Mouse (Mus musculus) urinary bladder, adult 2 months (tissue): ENCODE measurements around the gene Pla2g4b. TPM values are rescaled to one million over a fixed set of nuclear protein-coding genes. Genes with fewer than 3 reads are reported as not detected.

Experiments used
- DNase-seq: peaks from one replicate; pipeline ENCODE4 v3.0.0; 2022; ENCODE audit warnings: low spot score
- polyA plus RNA-seq: library from polyadenylated mRNA; depleted of rRNA; stranded (reverse); fragments of >200 nt; gene quantifications from 2 replicates; pipeline ENCODE4 v1.2.3, GENCODE M21; 2012

Gene Pla2g4b
- polyA plus RNA-seq, 1 experiment, result 4.5 TPM

DNA sequence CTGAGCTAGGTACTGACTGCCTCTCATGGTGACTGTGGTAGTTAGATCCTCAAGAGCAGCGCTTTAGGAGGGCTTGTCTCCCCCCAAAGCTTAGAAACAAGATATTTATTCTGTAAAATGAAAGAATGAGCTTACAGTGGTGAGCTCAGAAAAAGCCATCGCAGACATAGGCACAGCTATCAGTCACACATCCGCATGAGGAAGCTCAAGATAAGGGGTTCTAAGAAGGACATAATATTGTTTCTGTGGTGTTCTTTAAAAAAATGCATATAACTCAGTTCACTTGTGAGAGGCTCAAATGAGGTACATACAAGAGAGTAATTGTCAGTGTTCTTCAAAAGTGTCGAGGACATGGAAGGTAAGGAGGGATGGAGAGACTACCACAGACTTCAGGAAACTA, 17.3 kb upstream of the Pla2g4b start:
- no peak for DNase-seq

DNA sequence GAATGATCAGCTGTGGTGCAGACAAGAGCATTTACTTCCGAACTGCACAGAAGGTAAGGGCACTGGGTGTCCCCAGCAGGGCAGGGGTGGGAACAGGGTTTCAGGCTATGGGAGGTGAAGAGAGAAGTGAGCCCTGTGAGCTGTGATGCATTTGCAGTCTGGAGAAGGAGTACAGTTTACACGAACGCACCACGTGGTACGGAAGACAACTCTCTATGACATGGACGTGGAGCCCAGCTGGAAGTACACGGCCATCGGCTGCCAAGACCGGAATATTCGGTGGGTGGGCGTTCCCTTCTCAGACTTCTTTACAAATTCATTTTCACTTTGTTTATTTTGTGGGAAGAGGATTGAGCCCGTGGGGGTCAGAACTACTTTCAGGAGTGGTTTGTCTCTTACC, 15.6 kb upstream of the Pla2g4b start:
- DNase-seq, result no peak

DNA sequence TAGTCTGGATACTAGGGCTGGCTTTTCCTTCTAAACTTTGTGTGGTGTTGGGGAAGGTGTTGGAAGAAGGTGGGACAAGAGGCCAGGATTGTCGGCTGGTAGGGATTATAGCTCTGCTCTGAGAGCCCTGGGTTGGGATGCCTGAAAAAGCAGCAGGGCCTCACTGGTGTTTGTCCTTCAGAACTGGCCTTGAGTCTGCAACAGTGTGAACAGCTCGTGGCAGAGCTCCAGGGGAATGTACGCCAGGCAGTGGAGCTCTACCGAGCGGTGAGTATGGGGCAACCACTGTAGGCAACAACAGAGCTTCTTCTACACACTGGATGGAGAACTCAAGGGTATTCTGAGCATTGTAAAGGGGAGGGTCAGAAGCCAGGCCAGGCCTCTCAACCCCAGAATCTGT, 8.9 kb upstream of the Pla2g4b start:
- no peak for DNase-seq

DNA sequence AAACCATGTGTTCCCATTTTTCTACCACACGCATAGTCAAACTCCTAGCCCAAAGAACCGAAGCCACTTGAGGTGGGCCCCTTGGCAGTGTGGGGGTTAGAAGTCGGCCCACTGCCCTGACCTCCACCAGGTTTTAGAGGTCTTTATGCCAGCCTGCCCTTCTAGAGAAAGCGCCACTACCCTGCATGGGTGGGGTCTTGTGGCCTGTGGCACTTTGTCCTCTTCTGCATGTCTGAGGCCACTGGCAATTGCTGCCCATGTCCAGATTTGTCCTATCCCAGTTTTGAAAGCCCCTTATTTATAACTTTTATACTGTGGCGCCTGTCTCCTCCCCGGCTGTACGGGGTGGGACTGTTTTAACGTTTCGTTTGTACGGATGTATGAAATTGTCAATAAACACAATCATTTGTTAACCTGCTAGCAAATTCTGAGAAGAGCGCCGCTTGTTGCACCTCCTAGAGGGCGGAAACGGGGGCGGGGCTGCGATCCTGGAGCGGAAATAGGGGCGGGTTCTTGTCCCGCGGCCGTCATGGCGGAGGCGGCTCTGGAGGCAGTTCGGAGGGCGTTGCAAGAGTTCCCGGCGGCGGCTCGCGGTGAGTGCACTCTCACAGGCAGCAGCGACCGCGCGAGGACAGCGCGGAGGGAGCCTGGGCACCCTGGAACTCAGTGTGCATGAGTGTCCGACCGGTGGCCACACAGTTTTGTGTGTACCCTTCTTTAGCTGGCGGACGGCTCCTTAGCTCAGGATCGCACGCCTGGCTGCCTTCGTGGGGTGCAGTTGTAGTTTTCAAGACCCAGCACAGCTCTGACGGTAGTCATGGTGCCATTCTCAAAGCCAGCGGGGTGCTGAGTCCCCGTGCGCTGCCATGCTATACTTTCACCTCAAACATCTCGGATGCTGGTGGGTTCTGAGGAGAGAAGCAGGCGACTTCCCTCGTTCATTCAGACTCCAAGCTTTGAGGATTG, 6.0 kb upstream of the Pla2g4b start, which contains the start of the genes Jmjd7 and Gm28042:
Gene Jmjd7, plus strand, starts transcription at position 500 of the 966 bp plus-strand sequence.
Gene Gm28042, plus strand, starts transcription at position 510 of the 966 bp plus-strand sequence.
- peak; percentile 78 for DNase-seq

DNA sequence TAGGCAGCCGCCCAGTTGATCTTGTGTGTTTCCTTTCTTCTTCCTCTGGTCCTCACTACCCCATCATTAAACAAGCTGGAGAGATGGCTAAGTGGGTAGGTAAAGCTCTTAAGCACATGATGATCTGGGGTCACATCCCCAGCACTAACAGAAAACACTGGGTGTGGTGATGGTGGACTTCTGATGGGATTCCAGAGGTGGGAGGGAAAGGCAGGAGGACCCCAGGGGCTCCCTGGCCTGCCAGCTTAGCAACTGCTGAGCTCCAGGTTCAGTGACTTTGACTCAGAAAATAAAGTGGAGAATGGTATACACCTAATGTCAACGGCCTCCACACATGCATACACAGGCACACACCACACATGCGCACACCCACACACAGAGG, 5.3 kb upstream of the Pla2g4b start:
- no peak for DNase-seq

DNA sequence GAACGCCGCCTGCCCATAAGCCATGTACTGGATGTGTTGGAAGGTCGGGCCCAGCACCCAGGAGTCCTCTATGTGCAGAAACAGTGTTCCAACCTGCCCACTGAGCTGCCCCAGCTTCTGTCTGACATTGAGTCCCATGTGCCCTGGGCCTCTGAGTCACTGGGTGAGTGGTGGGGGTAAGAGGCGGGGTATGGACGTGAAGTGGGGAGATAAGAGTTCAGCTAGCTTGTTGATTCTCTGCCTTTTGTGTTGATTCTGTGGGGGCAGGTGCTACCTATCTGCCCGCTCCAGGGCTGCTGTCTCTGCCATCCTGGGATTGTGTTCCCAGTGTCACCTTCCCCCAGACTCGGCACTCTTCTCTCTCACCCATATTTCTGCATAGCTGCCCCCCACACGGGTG, 2.8 kb upstream of the Pla2g4b start:
- no peak for DNase-seq

DNA sequence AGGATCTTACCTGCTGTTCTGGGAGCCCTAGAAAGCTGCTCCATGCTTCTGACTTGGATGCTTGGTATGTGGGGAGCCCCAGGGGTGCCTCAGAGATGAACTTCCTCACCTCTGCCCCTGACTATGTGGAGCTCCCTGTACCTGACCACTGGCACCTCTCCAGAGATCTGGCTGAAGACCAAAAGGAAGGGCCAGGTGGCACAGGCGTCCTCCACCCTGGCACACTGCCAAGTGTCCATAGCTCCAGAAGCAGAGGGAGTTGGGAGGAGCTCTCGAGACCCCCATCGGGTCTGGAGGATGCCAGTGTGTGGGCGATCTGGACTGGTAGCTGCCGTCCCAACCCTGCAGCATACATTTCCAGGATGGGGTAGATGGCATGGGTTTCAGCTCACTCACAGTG, 509 bp downstream of the Pla2g4b start:
- DNase-seq, result no peak

DNA sequence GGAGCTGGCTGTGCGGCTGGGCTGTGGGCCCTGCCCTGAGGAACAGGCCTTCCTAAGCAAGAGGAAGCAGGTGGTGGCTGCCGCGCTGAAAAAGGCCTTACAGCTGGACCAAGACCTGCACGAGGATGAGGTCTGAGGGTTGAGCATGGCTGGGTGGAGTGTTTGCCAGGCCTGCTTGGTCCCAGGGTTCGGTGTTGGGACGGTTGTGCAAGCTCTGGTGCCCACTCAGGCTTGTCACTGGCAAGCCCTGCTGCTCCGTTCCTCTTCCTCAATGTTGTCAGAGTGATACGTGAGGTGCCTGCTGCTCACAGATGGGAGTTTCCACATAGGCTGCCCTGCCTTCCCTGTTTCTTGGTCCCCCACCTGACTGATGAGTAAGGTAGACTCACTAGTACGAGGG, 4.5 kb downstream of the Pla2g4b start:
- no peak for DNase-seq

DNA sequence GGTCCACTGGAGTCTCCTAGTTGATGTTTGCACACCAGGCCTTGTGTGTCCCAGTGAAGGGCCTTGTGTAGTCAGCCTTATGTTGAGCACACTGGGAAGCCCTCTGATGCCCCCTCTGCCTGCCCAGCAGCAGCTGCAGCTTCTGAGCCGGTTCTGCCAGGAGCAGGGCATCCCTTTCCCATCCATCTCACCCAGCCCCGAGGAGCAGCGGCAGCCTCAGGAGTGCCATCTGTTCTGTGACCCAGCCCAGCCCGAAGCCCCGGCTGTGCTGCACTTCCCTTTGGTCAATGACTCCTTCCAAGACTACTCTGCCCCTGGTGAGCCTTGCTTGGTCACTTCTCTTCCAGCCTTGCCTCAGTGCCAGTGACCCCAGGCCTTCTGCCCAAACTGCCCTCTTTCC, 7.8 kb downstream of the Pla2g4b start:
- DNase-seq, result no peak

DNA sequence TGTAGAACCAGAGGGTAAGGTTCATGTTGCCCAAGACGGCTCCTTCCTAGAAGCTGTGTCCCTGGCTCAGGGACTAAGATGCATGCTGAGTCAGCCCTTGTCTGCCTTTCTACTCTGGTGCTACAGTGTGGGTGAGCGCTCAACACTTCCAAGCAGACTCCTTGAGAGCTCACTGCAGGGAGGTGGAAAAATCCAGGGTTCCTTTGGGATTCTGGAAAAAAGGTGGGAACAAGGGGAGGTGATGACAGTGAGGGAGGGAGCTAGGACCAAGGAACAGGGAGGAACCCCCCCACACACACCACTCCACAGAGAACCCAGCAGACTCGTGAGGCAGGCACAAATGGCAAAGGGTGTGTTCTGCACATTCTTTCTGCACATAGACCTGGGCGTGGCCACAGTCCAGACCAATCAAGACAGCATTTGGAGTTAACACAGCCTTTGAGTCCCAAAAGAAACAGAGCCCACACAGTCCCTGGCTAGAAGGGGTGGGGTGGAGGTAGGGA, 10.9 kb downstream of the Pla2g4b start:
- DNase-seq, result no peak

DNA sequence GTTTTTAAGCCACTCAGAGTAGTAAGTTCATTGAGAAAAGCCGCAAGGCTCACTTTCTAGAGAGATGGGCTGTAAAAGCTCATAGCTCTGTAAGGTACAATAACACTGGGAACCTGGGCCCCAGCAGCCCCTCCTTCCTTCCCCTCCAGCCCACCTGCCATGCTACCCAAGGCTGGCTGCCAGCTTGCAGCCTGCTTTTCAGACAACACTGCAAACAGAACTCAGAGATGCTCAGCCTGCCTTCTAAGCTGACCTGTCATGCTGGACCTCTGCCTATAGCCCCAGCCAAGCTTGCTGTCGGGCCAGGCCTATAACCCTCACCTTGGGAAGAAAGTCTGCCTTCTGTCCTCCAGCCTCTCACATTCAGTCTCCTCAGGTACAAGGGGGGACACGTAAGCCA, 11.5 kb downstream of the Pla2g4b start:
- DNase-seq, result no peak

DNA sequence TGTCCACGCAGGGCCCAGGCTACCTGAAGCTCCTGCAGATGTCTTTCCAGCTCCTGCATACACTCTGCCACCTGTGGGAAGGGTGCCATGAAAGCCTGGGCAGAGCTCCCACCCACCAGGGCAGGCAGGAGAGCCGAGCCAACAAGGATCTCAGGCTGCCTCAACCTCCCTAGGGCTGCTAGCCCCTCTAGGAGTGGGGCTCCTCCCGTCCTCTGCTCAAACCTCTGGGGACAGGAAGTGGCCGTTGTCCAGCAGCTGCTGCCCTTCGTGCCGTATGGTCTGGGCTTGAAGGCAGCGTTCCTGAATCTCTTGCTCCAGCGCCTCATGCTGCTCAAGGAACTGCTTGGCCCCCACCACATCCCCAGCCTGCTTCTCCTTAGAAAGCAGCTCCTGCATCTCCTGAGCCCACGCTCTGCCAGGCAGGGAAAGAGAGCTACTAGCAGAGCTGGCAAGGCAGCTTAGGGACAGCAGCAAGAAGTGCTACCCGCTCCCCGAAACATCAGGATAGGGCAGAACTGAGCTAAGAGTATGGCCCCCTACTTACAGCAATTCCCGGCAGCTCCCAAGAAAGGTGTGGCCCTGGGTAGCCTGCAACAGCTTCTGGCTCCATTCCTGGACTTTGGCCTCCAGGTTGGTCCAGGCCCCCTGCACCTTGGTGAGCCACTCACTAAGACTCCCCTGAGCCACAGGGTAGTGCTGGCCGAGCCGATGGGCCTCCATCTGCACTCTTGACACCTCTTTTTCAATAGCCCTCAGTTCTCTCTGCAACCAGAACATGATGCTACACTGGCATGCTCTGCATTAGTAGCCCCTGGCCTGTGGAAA, 13.5 kb downstream of the Pla2g4b start:
- no peak for DNase-seq

DNA sequence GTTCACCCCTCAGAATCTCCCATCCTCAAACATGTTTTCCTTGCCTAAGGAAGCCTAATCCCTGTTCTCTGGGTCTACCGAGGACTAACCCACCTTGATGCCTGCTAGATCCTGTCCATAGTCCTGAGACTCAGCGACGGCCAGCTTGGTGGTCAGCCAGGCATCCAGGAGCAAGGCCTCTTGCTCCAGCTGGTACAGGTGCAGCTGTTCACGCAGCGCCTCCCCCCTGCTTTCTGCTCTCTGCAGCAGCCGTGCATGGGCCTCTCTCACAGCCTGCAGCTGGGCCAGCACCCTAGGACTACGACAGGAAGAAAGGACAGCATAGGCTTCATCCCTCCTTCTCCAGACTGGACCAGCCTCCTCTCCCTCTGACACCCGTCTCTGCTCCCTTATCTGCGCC, 15.0 kb downstream of the Pla2g4b start:
- no peak for DNase-seq

DNA sequence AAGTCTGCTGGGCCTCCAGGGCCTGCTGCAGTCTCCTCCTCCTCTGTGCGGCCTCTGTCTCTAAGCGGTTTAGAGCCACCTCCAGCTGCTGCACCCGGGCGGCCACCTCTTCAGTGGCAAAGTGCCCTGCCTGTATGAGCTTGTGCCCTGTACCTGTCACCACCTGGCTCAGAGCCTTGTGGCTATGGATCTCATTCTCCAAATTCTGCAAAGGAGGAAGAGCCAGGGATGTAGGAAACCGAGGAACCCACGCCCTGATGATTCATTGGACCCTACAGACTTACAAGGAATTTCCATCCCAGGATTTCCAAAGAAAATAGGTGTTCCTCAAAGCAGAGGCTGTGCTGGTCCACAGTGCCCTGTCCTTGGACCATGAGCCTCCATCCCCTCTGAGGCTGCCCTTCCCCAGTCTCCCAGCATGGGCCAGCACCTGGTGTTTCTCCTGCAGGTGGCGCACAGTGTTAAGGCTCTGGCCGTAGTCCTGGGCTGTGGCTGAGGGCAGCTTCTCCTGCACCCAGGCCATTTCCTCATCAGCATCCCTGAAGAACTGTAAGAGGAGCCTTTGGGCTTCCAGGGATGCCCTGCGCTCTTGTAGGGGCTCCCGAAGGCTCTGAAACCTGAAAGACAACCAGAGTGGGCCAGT, 16.5 kb downstream of the Pla2g4b start:
- peak; percentile 47 for DNase-seq

DNA sequence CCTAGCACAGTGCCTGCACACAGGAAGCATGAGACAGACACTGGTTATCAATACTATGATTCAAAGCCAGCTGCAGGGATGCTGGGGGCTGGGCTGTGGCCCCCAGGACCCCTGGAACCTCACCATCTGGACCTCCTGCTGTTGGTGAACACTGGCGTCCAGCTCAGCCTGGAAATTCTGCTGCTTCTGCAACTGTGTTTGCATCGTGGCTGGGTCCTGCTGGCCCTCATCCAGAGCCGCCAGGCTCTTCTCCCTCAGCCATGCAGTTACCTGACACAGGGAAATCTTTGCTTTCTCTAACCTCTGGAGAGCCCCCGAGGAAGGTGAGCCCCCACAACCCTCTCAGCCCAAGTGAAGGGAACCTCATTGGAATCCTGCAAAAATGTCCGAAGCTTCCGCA, 18.2 kb downstream of the Pla2g4b start:
- DNase-seq, result no peak

DNA sequence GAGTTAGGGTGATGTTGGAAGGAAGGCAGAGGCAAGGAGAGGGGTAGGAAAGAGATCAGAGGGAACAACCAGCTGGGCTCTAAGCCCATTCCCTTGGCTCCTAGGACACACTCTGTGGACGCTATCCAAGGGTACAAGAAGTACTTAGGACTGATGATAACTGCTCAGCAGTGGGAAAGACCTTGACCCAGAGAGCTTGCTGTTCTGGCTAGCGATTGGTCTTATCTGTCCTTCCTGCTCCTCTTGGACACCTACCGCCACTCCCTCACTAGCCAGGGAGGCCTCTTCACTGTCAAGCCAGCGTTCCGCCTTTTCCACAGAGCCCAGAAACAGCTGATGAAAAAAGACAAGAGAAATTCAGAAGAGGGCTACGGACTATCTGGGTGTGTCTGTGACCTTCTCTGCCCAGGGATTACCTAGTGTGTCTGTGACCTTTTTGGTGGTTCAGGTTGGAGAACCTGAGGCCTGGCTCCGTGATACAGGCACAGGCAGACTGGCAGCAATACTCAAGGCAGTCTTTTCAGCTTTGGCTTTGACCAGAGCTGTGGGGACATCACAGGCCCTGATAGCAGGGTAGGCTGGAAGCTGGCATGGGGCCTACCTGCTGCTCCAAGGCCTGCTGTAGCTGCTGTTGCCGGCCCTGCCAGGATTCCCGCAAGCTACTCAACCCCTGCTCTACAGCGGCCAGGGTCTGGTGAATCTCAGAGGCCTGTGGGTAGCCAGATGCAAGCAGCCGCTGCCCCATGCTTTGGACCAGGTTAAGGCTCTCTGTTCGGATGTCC, 21.7 kb downstream of the Pla2g4b start:
- no peak for DNase-seq

DNA sequence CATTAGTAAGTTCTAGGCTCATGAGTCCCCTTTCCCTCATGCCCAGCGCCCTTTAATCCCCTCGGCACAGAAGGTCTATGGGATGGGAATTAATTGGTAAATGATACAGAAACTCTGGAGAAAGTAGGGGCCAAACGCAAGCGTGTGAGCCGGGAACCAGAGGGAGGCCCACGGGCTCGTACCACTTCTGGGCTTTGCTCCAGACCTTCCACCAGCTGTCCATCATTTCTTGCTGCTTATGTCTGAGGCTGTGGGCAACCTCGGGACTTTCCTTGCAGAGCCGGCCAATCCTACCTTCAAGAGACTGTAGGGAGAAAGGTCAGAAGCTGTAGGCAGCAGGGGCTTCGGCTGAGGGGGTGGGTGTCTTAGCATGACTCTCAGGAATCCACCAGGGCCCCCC, 22.7 kb downstream of the Pla2g4b start:
- no peak for DNase-seq

DNA sequence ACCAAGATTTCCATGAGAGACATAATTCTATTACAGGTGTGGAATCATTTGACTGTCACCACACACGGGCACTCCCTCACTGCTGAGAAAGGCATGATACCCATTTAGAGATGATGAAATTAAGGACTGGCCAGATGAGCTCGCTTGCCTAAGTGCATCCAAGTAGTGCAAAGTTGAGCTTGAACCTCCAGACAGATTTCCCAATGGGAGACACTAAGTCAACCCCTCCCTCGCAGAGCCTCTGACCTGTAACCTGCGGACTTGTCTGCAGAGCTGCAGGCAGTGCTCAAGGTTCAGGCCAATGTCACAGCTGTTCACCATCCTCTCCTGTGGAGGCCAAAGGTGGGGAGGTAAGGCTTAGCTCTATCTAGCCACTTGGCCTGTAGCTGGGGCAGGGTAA, 25.6 kb downstream of the Pla2g4b start:
- no peak for DNase-seq

DNA sequence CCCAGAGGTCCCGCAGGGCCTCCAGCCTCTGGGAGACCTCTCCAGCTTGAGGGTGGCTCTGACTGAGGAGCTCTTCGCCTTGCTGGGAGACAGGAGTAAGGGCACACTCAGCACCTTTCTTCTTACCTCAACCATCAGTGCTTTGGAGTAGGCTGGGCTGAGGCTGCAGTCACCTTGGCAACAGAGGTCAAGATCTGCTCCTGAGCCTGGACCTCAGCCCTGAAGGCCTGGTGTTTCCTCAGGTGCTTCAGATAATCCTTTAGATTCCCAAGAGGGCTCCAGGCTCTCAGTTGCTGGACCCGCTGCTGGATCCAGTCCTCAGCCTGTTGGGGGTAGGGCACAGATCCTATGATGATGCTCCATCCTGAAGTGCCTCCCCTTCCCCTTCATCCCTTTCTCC, 26.2 kb downstream of the Pla2g4b start:
- no peak for DNase-seq

DNA sequence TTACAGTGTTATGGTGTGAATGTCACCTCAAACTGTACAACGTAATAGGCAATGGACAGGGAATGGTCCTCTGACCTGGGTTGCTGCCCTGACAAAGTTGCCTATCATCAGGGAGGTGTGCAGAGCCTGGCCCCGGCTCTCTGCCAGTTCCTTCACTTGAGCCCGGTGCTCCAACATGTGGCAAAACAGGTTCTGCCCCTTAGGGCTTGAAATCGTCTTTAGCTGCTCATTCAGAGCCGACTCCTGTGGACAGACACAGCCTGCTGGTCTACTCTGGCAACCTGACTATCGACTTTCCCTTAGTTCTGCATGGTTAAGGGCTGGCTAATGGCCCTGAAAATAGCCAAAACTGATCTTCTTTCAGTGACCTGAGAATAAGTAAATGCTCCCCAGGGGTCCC, 27.0 kb downstream of the Pla2g4b start:
- peak; percentile 35 for DNase-seq

DNA sequence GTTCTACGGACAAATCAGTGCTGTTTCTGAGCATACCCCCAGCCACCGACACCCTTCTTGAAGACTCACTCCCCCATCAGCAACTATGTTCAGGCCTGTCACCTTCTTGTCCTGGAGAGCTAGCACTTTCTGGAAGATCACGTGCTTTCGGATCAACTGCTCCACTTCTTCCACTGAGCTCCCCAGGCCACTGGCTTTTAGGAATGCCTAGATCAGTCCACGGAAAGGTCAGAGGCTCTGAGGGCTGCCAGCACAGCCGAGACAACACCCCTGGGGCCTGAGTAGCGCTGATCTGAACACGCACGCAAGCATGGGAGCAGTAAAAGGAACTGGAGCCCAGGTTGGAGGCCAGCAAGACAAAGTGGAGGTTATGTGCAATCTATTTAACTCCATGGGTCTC, 27.4 kb downstream of the Pla2g4b start:
- DNase-seq, result no peak
